Mouse (Mus musculus) cerebellum, adult (tissue): ENCODE results near the gene Snap47.
"Not testable (repeated sequence)": the region's sequence is repeated elsewhere in the genome, so short reads cannot be mapped to it uniquely, and the experiment has no call there.

ENCODE experiments used
- ATAC-seq: cut with Nextera tagmentation; 2 replicates; pipeline ENCODE4 v1.9.2; 2017; ENCODE audit warnings: mild to moderate bottlenecking, moderate library complexity, mixed read lengths; ENCODE audit not compliant: insufficient number of reproducible peaks, low FRiP score, low TSS enrichment

Gene Snap47

GRCm38 (mm10) chr11:59379547-59379946, 71.4 kb downstream of the Snap47 start:
- ATAC-seq: no peak

- no peak for ATAC-seq
Observed at GRCm38 (mm10) chr11:59377999-59378398, 73.0 kb downstream of the Snap47 start.

GRCm38 (mm10) chr11:59375475-59375874, 75.5 kb downstream of the Snap47 start, which contains the start of gene Prss38:
Gene Prss38, minus strand, starts transcription at chr11:59375657.
- no peak for ATAC-seq

DNA sequence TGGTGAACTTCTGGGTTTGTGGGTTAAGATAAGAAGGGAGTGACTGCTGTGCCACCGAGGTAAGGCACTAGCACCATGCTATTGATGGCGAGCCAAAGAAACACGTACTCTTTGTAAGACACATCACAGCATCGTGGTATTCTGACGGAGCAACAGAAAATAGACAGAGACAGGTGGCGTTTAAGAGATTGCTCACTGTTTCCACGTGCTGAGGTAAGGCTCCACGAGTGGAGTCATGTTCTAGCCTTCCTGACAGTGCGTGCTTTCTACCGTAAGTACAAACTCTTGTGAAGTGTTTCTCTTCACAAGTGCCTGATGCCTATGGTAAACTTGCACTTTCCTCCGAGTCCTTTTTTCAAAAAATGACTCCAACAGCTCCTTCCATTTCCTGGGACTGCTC, 81.1 kb downstream of the Snap47 start:
- ATAC-seq: no peak

GRCm38 (mm10) chr11:59367955-59368354, 83.0 kb downstream of the Snap47 start:
- ATAC-seq: not testable (repeated sequence)

GRCm38 (mm10) chr11:59366633-59367032, 84.4 kb downstream of the Snap47 start:
- ATAC-seq: no peak

DNA sequence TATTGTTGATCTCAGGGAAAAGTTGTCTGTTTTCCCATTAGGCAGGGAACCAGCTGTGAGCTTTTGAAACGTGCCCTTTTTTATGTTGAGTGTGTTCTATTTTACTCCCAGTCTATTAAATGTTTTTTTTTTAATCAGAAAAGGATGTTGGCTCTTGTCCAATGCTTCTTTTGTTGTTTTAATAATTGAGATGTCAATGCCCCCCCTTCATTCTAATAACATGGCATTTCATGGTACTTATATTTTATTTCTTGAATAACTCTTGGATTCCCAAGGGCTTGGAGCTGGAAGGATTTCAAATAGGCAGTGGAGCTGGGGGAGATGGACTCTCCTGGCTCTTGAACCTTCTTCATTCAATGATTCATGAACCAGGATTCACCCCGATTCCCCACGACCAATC, 85.0 kb downstream of the Snap47 start:
- no peak for ATAC-seq

DNA sequence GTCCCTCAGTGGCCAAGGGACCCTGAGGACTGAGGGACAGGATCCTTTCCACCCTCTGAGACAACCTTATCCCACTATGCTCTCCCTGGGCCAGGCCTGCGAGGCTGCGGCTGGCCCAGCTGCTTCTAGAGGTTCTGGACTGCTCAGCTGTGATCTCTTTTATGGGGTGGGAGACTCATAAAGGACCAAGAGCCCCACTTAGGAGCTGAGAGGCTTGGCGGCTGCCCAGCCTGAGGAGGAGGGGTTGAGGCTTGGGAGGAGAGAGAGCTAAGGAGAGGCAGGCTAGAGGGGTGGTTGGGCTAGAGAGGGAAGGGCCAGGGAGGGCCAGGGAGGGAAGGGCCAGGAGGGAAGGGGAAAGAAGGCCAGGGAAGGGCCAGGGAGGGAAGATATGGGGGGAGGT, 86.6 kb downstream of the Snap47 start:
- no peak for ATAC-seq

DNA sequence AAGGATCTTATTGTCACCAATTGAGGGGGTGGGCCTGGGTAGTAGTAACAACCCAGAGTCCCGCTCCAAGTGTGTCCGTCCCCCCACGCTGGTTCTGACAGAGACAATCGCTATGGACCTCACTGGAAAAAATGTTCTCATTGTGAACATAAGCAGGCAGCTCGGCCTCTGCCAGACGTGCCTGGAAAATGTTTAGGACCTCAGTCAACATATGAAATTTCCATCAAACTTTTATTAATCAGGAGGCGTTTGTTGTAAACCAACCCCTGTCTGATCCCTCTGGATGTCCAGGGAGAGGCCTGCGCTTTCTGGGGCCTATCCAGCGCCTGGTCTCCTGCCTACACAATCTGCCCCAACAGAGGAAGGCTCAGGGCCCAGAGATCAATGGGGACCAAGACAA, 87.0 kb downstream of the Snap47 start:
- no peak for ATAC-seq

GRCm38 (mm10) chr11:59361291-59361690, 89.7 kb downstream of the Snap47 start:
- ATAC-seq: no peak
